Mouse (Mus musculus) lung, postnatal 4 days (tissue): ENCODE data around the gene Hnrnpa1.

ENCODE experiments used
- DNase-seq, 2 experiments: peaks; one replicate each; pipeline ENCODE4 v3.0.0; 2021

The Hnrnpa1 gene

DNA sequence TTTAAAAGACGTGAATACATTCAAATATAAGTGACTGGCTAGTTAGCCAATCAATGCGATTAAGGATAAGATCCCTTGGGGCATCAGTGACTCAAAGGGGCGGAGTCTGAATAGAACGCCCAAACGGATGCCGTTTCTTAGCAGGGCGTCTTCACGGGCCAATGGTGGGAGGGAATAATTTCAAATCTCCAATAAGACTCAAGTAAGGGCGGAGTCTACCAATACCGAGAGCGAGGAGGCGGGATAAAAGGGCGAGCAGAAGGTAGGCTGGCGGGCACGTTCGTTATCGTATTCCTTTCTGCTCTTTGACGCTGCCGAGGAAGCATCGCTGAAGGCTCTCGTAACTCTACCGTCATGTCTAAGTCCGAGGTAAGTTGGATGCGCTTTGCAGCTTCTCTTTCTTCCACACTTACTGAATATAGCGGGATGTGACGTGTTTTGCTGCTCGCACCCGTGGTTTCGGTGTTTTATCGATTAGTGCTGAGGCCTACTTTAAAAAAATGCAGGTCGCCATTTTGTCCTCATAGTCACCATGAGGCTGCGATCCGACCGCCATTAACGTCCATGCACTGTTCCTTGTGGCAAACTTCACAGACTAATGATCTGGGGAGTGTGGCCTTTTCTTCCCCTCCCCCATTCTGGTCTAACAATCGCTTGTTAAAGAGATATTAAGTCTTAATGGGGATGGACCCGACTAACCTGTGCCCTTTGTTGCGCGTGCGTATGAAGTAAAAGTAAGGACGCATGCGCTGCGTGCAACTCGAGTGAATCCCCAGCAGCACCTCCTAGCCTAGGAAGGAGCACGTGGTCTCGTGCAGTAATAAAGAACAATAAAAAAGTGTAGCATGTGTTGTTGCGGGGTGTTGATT, at the start of gene Hnrnpa1:
Gene Hnrnpa1 (plus strand): TSS at position 273 of the 869 bp plus-strand sequence.
- DNase-seq = peak; percentile 94 to 95

- peak; percentile 47 to 65 for DNase-seq
Observed at GRCm38 (mm10) chr15:103190531-103191462, 49.4 kb upstream of the Hnrnpa1 start.

DNA sequence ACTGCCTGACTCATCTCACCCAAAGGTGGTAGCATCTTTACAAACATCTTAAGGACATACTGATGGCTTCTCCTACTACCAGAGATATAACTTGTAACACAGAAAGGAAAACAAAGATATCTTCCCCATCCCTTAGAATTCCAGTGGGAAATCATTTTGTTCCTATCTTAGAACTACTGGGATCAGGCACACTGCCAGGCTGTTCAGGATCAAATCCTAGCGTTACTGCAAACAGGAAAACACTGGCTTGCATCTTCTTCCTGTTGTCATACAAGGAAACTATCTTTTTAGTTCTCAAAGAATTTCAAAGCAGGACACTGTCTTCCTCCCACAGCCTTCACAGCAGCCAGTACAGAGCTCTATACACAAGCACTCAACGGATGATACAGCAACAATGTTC, 46.6 kb upstream of the Hnrnpa1 start:
- peak in 1 of 2 experiments; percentile 34 for DNase-seq

DNA sequence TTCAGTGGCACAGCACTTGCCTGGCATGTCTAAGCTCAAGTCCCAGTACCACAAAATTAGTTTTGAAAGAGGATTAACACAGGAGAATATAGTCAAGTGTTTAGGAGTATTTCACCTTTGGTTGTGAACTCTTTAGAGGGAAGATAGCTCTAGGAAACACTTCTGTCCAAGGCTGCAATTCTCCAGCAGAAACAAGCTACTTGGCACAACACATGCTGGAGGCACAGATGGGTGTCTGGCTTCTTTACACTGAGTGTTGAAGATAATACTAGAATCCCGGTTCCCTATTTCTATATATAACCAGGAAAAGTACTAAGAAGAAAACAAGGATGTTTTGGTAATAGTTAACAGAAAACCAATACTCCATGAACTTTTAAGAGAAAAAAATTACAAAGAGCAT, 43.4 kb upstream of the Hnrnpa1 start:
- no peak for DNase-seq

DNA sequence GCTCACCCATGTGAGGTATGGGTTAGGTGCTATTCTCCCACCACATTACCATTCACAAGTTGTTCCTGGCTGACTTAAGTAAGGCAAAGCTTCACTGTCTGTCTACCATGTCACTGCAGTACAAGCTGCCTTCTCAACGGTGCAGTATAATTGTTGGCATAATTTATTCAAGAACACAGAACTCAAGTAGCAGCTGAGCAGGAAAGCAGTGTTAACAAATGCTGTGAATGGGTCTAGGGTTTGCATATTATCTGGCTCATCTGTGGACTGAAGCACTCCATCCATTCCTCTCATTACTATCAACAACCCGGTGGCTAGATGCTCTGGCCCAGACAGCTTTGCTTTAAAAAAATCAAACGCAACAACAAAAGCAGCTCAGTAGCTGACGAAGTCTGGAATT, 42.4 kb upstream of the Hnrnpa1 start:
- no peak for DNase-seq

GRCm38 (mm10) chr15:103202088-103202793, 38.0 kb upstream of the Hnrnpa1 start:
- peak; percentile 65 to 67 for DNase-seq

DNA sequence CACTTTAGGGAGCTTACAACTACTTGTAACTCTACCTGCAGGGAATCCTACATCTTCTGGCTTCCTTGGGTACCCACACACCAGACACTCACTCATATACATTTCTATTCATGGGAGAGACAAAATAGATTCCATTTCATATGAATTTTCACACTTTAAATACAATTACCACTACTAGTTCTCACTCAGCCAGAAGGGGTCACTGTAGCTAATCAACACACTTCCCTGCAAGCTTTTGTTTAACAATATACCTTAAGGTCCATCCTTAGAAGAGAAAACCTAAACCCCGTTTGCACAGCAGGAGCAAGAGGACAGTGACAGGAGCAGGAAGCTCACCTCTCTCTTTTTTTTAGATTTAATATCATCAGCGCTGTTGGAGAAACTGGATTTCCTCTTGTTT, 35.1 kb upstream of the Hnrnpa1 start:
- no peak for DNase-seq

DNA sequence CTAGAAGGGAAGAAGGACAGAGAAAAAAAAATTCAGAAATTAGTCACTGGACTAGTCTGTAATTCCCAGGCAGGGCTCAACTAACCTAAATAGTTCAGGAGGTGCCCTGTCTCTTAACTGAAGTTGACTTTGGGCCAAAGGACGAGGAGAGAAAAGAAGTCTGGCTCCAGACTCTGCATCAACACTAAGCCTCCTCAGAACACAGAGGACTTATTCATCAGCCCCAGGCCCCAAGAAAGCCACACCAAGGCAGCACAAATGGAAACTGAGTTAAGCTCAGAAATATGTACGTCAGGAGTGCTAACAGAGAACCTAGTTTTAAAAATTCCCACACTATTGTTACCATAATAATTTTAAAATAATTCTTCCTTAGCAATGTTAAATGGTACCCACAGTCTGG, 26.1 kb upstream of the Hnrnpa1 start:
- DNase-seq = no peak

DNA sequence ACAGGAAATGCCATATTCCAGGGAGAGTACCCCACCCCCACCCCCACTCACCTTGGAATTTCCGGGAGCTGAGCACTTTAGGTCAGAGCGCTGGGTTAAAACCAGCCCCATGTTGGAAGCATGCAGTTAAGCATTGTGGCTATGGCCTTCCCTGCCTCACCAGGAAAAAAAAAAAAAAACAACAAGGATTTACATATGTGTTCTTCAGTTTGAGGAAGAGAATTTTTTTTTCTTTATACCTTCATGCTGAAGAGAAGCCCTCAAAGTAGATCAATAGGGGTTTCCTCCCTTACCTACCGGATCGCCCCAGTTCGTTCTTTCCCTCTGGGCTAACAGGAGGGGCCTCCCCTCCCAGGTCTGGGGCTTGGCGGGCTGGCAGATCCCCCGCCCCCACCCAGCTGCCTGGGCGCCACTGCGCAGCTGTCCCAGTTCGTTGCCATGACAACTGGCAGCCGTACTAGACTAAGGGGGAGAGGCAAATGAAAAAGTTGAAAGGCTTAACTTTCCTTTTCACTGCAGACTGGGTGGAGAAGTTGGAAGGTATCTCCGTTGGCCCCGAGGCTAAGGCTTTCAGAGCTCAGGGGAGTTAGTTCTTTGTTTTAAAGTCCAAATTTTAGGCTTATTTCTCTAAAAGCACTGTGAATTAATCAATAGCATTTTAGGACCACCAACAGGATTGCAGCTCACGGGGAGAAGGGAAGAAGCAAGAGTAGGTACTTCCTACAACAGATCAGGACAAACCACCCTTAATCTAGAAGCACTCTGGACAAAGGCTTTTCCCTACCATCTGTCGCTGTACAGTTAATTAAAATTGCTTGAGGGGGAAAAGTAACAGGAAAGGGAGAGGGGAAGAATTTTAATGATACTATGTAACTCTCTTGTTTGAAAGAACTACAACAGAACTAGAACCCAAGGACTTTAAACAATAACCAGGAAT, 25.0 kb upstream of the Hnrnpa1 start:
- DNase-seq = peak; percentile 89 to 94

DNA sequence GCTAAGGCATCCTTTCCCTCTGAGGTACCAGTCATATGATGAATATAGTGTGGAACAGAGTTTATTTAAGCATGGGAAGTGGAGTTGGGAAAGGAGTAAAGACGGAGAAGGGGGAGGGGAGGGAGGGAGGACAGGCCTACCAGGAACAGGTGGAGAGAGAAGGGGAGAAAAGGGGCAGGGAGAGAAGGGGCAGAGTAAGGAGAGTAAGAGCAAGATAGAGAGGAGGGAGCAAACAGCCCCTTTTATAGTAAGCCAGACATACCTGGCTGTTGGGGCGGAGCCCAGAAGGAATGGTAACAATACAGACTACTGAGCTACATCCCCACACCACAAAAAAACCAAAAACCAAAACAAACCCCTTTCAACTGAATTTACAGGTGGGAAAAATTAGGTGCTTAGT, 24.2 kb upstream of the Hnrnpa1 start:
- DNase-seq = no peak

- DNase-seq = peak in 1 of 2 experiments; percentile 26
Observed at GRCm38 (mm10) chr15:103220785-103221184, 19.4 kb upstream of the Hnrnpa1 start.

- no peak for DNase-seq
Observed at GRCm38 (mm10) chr15:103221386-103221785, 18.8 kb upstream of the Hnrnpa1 start.

DNA sequence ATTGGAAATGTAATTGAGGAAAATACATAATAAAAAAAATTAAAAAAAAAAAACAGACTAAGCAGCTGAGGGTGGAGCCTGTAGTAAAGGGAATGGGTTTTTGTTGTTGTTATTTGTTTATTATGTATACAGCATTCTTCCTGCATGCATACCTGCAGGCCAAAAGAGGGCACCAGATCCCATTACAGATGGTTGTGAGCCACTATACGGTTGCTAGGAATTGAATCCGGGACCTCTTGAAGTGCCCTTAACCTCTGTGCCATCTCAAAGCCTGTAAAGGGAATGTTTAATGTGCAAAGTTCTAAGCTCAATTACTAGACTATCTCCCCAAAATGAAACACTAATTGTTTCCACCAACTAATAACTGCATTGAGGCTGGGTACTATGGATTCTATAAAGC, 16.1 kb upstream of the Hnrnpa1 start:
- no peak for DNase-seq

DNA sequence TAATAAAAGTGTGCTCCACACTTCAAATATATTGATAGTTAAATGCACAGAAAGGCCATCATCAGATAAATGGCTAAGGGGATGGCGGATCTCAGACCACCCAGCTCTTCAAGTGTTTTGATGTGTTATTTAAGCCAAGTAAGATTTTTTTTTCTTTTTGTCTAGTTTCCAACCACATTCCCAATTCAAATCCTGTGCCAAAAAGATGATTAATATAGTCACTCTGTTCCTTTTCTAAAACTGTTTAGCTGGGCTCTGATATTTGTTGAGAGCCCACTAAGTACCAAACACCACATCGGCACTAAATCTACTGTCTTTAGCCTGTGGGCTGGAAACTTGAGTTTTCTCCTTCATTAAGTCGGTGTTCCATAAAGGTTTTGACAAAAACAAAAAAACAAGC, 13.2 kb upstream of the Hnrnpa1 start:
- DNase-seq = no peak

DNA sequence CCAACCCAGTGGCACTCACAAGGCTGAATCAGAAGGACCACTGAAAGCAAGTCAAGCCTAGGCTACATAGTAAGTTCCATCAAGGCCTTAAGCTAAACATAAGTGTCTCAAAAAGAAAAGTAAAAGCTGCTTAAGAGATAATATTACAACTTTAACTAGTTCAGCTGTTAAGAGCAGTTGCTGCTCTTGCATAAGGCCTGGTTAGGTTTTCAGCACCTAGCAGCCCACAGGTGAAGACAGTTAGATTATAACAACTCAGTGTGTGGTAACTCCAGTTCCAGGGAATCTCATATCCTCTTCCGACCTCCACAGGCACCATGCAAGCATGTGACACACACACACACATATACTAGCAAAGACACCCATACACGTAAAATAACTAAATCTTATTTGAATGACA, 12.7 kb upstream of the Hnrnpa1 start:
- DNase-seq = no peak

- no peak for DNase-seq
Observed at GRCm38 (mm10) chr15:103228904-103229303, 11.3 kb upstream of the Hnrnpa1 start.

DNA sequence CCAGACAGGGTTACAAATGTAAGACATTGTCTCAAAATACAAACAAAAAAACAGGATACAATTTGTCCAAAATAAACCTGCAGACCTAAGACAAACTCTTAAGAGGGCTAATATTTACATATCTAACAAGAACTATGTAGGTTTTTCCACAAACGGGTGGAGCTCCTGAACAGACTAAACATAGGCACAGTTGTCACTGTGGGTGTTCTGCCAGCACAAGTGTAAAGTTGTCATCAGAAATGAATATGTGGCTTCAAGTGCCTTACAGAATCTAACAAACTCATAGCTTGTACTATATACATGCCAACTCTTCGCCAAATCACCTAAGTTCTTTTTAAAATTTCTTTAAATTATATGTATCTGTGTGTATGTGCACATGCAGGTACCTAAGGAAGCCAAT, 7.1 kb upstream of the Hnrnpa1 start:
- no peak for DNase-seq

DNA sequence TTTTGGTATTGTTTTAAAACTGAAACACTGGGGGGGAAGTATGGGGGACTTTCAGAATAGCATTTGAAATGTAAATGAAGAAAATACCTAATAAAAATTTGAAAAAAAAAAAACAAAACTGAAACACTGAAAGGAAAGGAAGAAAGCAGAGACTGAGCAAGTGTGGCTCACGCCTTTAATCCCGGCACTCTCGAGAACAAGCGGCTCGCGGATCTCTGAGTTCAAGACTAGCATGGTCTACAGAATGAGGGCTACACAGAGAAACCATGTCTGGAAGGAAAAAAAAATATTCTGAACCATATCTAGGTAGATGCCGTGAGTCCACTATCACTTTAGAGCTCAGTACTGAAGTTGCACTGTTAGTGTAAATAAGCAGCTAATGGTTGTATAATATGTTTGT, 2.9 kb upstream of the Hnrnpa1 start:
- DNase-seq = no peak

- DNase-seq = peak; percentile 96 to 97
Observed at GRCm38 (mm10) chr15:103239130-103239684, 1.0 kb upstream of the Hnrnpa1 start.

DNA sequence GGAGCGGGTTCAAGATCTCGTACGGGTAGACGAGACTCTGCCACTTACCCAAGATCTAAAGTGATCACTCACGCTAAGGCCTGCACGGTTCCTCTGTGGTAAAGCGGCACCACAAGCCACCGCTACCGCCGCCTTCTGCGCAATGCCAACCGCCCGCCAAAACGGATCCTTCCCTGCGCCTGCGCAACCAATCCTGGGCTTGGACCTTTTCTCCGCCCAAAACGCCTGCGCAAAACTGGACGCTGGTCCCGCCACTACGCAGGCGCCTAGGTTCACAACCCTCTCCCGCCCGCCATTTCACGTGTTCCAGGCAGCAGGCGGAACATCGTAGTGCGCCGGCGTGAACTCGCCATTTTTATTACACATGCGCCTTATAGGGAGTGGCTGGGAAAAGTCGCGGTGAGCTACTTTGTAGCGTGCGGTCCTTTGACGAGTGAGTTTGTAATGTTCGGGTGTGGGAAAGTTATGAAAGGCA, 510 bp upstream of the Hnrnpa1 start, which contains the start of gene Cbx5:
Gene Cbx5 (minus strand): TSS at position 132 of the 475 bp plus-strand sequence.
- DNase-seq = peak; percentile 98 to 99
